Mouse (Mus musculus) ES-CJ7 (cell line): ENCODE measurements at regions not wholly inside any gene's neighbourhood (a gene's known extent, or its start where the extent isn't known, plus 50 kb on each side); places are given as distances from the start of the nearest gene placed in this dataset.
"Not testable (repeated sequence)": the region's sequence is repeated elsewhere in the genome, so short reads cannot be mapped to it uniquely, and the experiment has no call there.

Experiments used
- DNase-seq: peaks from one replicate; pipeline ENCODE4 v3.0.0; 2011; ENCODE audit warnings: low read depth, low spot score

DNA sequence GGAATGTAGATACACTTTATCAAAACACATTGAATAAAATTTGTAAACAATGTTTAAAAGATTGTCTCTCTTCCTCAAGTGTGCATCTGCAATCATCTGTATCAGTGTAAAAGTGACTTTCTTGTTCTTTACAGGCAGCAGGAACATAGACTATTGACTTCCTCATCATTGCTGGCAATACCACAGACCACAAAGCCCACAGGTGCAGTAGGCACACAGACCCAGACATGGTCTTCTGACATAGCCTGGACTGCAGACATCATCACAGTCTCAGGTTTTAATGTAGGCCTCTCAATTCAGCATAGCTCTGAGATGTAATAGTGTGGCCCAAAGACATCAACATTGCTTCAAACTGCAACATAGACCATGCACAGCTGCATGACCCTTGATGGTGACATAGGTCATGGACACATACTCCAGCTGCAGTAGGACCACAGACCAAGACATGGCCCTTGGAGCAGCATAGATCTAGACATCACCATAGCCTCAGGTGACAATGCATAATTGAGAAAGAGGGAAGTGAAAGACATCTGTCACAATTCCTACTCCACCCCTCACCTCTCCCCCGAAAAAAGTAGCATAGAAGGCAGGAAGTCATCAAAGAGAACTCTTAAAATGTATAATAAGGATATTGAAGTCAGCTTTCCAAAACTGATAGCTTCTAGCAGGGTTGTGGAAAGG, 74.1 kb upstream of the Speer2 start:
- DNase-seq: no peak

DNA sequence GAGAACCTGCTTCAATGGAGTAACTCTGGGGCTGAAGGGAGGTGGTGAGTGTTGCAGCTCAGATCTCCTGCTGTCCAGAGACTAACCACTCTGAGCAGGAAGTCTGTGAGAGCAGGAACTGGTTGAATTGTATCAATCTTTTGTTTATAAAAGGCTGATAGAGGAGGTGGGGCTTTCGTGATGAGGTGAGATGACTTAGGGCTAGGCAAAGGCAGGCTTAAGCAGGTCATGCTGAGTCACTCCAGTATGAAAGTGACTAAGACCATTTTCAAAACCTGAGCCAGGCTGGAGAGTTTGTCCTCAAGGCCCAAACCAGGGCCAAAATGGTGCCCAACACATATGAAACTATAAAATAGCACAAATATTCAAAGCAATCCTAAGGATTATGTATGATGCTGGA, 80.1 kb upstream of the Speer2 start:
- DNase-seq: peak; percentile 59

DNA sequence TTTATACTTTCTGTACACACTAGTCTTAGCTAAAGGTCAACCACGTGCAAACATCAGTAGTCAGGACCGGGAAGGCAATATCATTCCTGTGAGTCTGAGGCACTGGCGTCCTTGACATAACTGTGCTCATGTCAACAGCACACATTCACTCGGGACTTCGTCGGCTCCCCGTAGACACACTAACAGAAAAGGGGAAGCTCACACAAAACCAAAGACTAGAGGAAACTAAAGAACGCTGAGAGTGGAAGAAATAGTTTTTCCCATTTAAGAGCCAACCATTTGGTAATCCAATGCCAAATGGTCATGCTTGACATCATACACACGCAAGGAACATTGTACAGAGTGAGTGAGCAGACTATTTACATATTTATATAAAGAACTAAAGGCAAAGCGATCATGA, 85.2 kb upstream of the Speer2 start:
- no peak for DNase-seq

DNA sequence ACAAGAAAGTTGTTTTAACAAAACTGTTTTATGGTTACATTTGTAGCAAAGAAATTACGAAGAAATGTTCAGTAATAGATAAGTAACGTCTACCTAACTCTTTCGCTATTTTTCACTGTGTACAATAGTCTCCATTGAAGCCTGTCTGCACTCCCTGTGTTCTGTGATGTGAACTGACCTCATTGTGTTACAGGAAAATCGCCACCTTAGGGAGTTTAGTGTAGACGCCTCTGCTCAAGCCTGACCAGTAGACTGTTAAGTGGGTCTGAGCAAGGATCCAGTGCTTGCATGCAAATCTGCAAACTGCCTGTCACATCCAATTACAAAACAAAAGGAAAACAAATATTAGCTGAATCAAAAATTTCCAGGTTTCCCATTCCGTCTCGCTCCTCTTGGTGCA, 85.8 kb upstream of the Speer2 start:
- no peak for DNase-seq

DNA sequence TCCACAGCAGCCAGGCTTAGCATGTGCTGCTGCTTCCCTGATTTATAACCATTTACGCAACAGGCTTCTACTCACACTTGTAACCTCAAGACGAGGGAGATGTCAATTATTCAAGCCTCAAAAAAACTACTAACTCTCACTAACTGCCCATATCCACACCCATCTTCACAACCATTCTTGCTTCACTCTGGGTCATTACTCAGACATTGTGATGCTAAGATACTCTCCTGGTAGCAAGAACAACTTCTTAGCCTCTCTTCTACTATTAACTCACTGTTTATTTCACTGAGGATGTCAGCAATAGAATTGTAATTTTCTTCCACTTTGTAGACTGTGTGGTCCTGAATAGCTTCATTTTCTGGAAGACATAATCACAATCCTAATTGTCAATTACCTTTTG, 88.0 kb upstream of the Speer2 start:
- DNase-seq: peak; percentile 92

DNA sequence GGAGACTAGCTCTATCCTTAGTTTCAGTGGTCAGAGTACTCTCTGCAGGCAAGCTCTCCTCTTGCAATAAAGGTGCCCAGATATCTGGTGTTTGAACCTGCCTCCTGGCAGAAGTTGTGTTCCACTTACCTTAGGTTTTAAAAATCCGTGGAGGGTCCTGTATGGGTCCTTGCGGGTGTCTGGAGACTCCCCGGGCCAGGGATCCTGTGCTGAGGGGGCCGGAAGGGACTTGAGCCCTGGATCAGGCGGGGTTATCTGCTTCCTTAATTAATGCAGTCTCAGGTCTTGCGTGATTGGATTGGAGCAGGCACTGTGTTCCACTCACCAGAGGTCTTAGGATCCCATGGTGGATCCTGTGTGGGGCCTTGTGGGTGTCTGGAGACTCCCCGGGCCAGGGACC, 103.0 kb upstream of the Speer2 start:
- DNase-seq: not testable (repeated sequence)

DNA sequence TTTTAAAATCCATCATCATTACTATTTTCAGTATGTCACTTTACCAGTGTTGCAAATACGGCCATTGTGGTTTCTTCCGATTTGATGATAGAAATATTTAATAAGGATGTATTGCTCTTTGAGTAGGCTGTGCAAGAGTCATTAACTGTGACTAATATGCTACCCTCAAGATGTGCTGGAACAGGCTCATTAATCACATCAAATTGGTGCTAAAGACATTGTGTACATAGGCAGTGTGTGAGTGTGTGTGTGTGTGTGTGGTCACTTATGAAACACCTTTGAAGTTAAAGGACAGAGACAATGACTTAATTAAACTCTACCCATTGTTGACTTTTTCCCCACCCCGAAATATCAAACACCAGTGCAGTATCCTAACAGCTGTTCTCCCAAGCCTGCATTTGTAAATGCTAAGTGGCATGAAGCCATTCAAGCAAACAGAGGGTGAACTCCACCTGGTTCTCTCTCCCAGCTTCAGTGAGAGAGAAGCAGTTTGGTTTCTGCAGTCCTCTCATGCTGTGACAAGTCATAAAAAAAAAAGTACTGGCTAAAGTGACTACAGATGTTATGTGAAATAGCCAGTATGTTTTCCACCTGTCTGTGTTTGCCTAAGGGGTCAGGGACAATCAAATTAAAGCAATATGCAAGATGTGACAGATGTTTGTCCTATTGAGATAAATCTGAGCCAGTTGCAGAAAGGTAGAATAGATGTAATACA, 116.4 kb upstream of the Speer2 start:
- no peak for DNase-seq

DNA sequence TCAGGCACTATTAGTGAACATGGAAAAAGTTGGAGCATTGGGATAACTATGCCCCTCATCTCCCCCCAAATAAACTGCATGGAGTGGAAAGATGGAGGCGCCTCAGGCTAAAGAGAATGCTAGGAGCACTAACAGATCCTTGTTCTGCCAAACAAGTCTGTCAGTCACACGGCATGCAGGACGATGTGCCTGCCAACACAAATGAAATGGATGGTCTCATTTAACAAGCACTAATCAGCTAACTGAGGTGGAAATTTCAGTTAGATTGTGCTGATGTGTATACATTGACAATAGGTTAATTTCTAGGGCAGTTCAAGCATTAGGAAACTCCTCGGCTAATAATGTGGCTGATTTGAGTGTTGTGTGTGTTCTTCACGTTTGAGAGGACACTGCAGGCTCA, 120.8 kb upstream of the Speer2 start:
- DNase-seq: no peak

DNA sequence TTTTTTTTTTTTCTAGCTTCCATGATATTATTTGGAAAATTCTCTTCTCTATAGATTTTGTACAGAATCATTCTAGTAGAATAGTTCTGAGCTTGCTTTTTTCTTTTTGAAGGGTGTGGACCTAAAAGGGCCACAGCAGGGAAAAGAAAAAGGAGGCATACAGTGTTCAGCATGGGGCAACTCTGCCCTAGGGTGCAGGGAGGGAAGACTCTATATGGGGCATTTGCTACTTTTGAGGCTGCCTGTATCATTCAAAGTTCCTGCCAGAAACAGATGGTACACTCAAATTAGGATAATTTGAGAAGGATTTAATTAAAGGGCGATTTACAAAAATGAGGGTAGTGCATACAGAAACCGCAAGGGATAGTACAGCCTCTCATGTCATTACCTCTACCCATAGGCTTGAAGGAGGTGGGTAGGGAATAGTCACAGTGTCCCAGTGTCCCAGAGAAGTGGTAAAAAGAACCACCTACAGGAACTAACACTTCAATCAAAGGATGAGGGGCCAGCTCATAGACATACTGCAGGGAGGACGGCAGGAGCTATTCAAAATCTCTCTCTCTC, 128.4 kb upstream of the Speer2 start:
- DNase-seq: no peak

DNA sequence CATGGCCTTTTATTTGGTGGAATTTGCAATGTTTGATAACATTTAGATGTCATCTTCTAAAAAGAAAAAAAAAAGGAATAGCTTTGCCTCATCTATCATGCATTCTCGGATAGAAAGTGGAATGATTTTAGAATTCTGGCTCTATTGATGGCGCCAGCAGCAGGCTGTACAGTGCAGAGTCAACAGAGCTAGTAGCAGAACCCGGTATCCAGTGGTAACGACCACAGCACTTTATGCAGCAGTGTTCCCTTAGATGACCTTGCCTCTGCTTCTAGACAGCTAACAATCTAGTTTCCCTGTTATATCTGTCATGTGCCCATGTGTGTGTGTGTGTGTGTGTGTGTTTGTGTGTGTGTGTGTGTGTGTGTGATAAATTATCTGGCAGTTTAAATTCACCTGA, 129.2 kb upstream of the Speer2 start:
- no peak for DNase-seq

DNA sequence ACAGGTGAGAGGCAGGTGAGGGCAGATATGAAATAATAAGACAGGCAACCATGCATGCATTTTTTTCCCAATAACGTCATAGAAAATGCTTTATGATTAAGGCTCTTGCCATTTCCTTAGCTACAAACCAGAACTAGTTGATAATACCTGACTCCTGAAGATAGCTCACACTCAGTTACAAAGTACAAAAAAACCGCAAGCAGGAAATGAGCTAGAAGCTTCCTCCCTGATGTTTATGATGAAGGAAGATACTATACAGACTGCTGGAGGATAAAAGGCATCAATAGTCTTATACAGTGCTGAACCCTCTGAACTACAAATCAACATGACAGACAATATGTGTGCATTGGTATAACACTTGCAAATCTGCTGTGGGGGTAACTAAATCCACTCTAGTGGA, 143.3 kb upstream of the Speer2 start:
- no peak for DNase-seq

DNA sequence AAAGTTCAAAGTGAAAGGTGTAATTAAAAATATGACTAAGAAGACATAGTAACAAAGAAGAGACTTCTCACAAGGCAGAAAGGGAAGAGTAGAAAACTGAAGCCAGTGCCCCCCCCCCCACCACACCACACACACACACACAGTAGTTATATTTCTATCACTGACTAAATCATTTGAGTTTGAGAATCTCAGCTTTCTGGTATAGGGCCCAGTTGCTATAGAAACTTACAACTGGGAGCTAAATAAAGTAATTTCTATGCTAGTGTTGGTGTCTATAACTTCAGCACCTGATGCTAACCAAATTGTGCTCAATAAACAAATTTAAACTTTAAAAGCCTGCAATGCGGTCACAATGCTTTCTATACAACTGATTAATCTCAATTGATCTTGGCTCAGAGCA, 153.4 kb upstream of the Speer2 start:
- no peak for DNase-seq

DNA sequence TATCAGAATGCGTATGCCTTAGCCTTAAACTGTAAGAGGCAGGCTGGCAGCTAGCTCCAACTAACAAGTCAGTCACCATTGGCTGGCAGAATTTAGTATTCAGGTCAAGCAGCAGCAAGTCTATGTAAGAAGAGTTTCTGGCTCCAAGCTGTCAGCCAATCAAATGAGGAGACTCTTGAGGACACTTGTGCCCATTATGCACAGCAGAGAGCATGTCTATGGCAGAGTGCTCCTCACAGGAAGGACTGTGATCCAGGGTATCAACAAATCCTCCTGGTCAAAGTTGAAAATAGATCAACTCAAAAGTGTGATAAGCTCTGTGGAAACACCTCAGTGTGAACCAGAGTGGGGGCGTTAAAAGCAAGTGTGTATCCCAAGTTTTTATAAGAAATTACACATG, 156.0 kb upstream of the Speer2 start:
- DNase-seq: no peak

DNA sequence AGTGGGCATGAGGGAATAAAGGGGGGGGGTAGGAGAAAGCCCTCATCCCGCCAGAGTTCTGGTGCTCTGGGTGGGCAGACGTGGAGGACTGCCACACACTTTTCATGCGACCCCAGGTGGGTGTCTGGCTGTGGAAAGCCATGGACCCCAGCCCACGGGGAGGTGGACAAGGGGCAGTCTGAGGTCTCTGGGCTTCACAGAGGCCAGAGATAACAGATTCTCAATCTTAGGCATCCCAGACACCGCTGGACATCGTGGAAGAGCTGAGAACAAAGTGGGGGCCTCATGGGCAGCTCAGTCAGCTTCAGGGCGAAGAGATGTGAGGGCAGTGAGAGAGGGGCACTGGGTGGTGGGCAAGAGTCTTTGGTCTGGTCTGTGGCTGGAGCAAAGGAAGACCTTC, 157.9 kb upstream of the Speer2 start:
- DNase-seq: no peak

DNA sequence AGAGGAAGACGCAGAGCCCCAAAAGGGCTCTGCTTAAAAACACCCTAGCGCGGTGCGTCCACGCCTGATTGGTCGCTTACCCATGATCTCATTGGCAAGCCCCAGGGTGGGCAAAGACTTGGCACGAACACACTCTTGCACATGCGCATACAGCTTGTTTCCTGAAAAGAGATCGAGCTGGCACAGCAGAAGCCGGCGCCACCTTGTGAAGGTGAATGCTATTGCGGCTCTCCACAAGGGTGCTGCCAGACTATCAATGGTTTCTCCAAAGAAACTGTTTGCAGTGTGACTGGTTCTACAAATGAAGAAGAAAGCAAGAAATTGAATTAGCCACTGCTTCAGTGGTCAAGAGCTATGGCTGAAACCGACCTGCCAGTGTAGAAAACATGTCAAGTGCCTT, 165.1 kb upstream of the Speer2 start:
- DNase-seq: peak; percentile 72

DNA sequence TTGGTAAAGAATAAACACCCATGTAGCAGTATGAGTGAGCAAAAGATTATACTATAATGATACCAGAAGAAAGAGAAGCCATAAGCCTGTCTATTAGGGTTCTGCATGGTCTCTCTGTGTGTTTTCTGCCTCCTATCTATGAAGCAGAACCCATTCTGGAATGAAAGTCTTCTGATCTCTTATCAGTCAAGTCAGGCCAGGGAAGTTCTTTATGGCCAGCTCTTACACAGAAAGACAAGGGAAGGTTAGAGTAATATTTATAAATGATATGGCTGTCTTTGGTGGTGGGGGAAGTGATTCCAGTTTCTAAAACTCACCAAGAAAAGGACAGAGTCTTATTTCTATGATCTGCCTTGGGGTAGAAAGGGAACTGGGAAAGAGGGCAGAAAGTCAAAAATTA, 182.0 kb upstream of the Speer2 start:
- no peak for DNase-seq

DNA sequence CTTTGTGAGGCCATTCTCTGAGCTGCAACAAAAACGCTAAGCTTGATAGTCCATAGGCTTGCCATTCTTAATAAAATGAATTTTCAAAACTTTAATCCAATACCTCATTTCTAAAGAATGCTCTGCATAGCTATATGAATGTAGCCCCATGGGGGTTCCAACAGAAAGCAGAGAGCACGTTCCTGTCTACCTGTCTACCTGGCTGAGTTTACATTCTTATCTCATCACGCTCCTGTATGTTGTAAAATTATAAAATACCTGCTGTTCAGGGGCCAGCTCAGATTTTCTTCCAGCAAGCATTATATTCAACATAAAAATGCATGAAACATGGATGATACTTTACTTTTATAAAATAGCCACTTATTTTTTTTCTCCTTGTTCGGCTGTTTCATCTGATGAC, 182.5 kb upstream of the Speer2 start:
- DNase-seq: no peak

DNA sequence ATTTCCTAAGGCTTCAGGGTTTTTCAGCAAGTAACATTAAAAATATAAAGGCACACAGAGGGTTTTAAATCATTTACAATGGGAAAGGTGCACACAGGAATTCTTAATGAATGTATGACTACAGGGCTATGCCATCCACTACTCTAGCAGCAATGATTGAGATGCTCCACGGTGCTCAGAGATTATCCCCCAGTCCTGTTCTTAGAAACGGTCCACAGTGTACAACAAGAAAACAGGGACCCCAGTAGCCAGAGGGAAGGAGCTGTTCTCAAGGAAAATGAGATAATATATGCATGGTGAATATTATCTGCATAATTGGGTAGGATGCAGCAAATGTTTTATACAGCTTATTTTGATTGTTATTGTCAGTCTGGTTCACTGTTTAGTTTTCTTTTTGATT, 186.3 kb upstream of the Speer2 start:
- DNase-seq: no peak

DNA sequence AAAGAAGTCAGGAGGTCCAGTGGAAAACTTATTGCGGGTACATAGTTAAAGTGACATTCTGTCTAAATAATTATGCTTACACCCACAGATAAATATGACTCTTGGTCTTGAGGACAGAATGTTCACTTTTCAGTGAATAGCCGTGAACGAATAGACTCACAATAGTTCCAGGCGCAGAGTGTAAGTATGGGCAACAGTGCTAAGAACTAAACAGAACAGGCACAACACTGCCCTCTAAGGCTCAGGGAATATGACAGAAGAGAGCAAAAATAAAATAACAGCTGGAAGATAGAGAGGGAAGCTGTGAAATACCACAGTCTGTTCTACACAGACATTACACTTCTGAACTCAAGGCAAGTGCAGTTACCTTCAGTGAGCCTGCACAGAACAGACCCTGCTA, 207.9 kb upstream of the Speer2 start:
- DNase-seq: no peak

DNA sequence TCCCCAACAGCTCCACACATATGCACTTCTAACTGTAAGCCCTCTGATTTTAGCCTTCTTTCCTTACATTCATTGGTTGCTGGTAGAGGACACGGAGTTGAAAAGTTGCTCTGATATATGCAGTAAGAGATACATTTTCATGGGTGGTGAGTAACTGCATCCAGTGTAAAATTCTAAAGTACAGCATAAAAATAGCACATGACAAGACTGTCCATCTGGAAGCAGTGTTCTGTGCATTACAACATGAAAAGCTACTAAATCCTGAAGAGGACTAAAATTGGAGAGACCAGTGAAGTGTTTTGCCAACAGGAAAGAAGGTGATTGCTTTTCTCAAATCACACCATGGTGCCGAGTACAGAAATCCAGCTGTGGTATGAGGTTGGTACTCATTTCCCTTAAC, 210.2 kb upstream of the Speer2 start:
- no peak for DNase-seq

DNA sequence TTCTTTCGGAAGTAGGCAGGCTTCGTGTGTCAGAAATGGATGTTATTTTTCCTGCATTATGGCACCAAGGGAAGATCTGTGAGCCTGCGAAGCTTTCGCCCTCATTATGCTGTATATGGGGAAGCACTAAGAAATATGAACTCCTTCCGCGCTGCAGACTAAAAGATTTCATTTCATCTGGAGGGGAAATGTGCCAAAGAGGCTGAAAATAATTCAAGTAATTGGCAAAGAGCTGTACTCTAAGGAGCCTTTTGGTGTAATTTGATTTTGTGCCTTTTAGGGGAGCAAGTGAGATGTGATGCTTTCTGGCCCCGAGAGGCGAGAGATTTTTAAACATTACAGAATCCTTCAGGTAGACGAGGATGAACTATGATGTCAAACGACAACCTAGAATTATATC, 216.0 kb upstream of the Speer2 start:
- DNase-seq: no peak

DNA sequence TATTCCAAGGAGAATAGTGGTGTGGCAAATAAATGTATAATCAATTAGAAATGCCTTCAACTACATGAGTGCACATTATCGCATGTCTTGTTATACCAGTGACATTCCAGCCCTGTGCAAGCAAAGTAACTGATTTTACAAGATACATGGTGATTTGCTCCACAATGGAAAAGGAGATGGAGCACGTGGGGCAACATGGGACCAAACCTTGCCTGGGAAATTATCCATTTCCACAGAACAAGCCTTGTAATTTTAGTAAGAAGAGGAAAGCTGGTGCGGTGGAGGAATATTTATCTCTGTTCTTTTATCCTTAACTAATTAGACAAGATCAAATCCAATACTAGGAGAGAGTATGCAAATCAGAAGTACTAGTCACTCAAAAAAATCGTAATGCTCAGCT, 222.5 kb upstream of the Gbe1 start:
- DNase-seq: no peak

DNA sequence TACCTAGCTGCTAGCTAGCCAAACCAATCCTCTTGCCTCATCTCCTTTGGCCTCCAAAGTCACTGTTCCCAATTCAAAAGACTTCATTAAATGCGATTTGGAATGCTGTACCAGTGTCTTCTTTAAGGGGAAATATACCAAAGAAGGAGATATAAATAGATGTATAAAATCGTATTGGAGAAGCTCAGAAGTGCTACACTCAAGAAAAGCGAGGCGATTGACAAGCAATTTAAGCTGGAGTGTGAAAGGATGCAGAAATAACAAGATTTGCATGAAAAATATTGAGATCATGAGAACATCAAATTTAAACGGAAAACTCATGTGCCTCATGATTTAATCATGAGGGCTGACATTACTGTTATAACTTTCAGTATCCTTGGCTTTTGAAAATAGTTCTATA, 221.8 kb upstream of the Gbe1 start:
- DNase-seq: no peak
